Mouse (Mus musculus) lung, postnatal 0 days (tissue): ENCODE measurements around the gene Pdzrn3.

Source experiments
- CTCF ChIP-seq: IDR thresholded peaks from 2 replicates; pipeline ENCODE4 v1.5.1; 2016; ENCODE audit warnings: antibody characterized with exemption, mild to moderate bottlenecking
- EP300 ChIP-seq: IDR thresholded peaks from 2 replicates; pipeline ENCODE4 v1.6.1; 2016; ENCODE audit warnings: antibody characterized with exemption, mild to moderate bottlenecking, control low read depth

DNA sequence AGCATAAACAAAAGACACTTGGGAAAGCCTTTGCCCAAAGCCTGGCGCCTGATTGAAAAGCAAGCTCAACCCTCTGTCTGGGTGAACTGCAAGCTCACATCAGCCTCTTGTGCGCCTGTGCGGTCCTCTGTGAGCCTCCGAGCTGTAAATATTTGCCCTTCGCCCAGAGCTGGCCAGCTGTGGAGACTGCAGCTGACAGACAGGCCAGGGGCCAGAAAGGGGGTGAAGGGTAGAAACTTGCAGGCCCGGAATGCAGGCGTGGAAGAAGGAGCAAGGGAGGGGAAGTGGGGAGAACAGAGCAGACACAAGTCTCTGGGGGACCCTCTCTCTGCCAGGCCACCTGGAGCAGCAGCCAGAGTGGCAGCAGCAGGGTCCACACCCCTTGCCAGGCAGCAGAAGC, 3.0 kb downstream of the Pdzrn3 start:
- TF ChIP-seq CTCF (no peak; the same call in 1 of the 2 replicates), EP300 (peak; percentile 65)
